Comparison of ENCODE assay signal across 13 mouse cellular contexts in genomic region chr15:80639874-80640273, GRCm38 (mm10).
"Had no signal": no experiment of that assay in that cellular context is flagged by ENCODE, and none has a peak within 500 bp of the region (broad histone marks: within the 10 kb centered on the region; RNA-seq: fewer than 3 reads in every experiment).

No protein-coding gene starts in this region.

- DNase-seq: kidney, postnatal 14 days; lung, adult 2 months; right cerebral cortex, postnatal 25 days; thymus, adult 2 months; thymus, postnatal 36 days had no signal

- H3K9ac ChIP-seq: kidney, embryonic 15.5 days; liver, embryonic 15.5 days; midbrain, embryonic 12.5 days; stomach, embryonic 15.5 days had no signal

- H3K36me3 ChIP-seq: kidney, embryonic 15.5 days; limb, embryonic 10.5 days; liver, embryonic 15.5 days; midbrain, embryonic 12.5 days; stomach, embryonic 15.5 days had no signal

- H3K27me3 ChIP-seq: midbrain, embryonic 12.5 days; stomach, embryonic 15.5 days had no signal

- H3K27ac ChIP-seq: kidney, embryonic 15.5 days; left cerebral cortex, adult 2 months; limb, embryonic 10.5 days; liver, embryonic 15.5 days; midbrain, embryonic 12.5 days; stomach, embryonic 15.5 days had no signal

- ATAC-seq: midbrain, embryonic 16.5 days had no signal

- H3K4me2 ChIP-seq: kidney, embryonic 15.5 days; liver, embryonic 11.5 days; liver, embryonic 15.5 days; midbrain, embryonic 12.5 days had no signal

- H3K9me3 ChIP-seq: kidney, embryonic 15.5 days; limb, embryonic 10.5 days; liver, embryonic 15.5 days; midbrain, embryonic 12.5 days; stomach, embryonic 15.5 days had no signal

- H3K4me3 ChIP-seq: kidney, embryonic 15.5 days; left cerebral cortex, adult 2 months; limb, embryonic 10.5 days; liver, embryonic 15.5 days; midbrain, embryonic 12.5 days; stomach, embryonic 15.5 days had no signal
